Mouse (Mus musculus): ENCODE measurements around the gene Cacna2d3. TPM values are rescaled to one million over a fixed set of nuclear protein-coding genes. Genes with fewer than 3 reads are reported as not detected.

The Cacna2d3 gene
- total and polyA plus RNA-seq, 3 experiments = not detected

DNA sequence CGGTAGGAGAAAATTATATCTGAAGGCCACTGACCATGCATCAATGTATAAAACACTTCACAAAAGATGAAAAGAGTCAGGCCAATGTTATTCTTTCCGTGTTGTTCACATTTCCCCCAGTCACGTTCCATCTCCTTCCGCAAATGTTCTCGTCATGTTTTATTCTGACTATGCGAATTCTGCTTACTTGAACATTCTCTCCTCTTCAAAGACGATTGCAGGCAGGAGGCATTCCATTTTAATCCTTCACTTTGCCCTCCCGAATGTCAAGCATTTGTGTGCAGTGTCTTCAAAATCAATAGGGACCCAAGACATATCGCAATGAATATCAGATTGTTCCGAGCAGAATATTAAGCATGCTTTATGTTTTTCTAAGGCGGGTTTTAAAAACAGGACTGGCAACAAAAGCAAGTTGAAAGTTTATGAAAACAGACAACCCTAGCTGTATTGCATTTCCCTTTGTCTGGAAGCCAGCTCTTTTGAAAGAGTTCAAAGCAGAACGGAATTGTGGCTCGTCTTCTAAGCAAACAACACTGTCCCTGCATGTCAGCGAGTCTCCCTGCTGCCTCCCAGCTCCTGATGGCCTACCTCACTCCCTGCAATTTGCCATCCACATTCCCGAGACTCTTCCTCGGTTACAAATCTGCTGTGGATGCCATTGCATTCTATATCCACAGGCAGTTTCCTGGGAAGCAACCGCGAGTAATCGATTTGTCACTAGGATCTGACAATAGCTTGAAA is 492.5 kb downstream of the Cacna2d3 start:
- no peak overlapping the region for H3K9ac ChIP-seq (ENCODE audit: insufficient read depth, low read depth)
- dilution Hi-C loops (cut with MboI; ENCODE audit: extremely low pct_ligation_motif_present, extremely low pct_unique_long_range_greater_than_20kb, low sequenced_read_pairs) = no loop called here
- no peaks in the 10 kb centered on the region for H3K36me3 ChIP-seq (replicated peaks in 1 of 2; ENCODE audit: control insufficient read depth in 1 of 2, insufficient read depth in 1 of 2, low read length in 1 of 2)
- no peak overlapping the region for H3K27ac ChIP-seq (ENCODE audit: insufficient read depth, low read depth)
- DNase-seq (ENCODE audit: extremely low read depth) = no peak
- no peak overlapping the region for H3K4me2 ChIP-seq (ENCODE audit: insufficient read depth, low read depth, poor library complexity, severe bottlenecking)
- no peak for TF ChIP-seq ZKSCAN1 (IDR thresholded peaks at IDR 0.05; ENCODE audit: borderline replicate concordance, low read depth, low read length)
- H3K27me3 ChIP-seq (replicated peaks) = no peaks in the 10 kb centered on the region
- no peaks in the 10 kb centered on the region for H3K79me2 ChIP-seq (replicated peaks; ENCODE audit: control insufficient read depth, extremely low read depth, insufficient read depth, poor library complexity, severe bottlenecking)
- H3K9me3 ChIP-seq (replicated peaks; ENCODE audit: low read length) = peaks cover 32% of the 10 kb centered on the region
- H3K4me3 ChIP-seq (replicated peaks in 1 of 3; ENCODE audit: low read depth in 2 of 3, low read length in 2 of 3, poor library complexity in 1 of 3) = no peak overlapping the region
- H3K4me1 ChIP-seq (ENCODE audit: control insufficient read depth in 1 of 2, insufficient read depth in 2 of 2) = no peaks in the 10 kb centered on the region
- in situ Hi-C loops (cut with MboI; ENCODE audit: low pct_ligation_motif_present, low pct_unique_long_range_greater_than_20kb, low sequenced_read_pairs) = no loop called here

DNA sequence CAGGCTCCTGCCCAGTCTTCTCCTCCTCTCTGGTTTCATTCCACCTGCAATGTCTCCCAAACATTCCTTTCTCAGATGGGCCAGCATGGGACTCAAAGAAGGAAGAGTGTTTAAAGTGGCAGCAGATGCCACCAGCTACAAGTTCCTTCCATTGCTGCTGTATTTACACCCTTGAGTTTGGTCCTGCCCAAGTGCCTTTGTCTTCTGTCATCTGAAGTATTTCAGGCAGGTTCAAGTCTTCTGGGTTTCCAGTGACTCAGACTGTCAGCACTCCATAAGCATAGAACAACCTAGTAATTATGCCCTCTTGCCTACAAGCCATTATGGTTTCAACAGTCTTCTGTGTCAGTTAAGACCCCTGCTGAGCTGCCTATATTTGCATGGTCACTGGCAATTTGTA is 493.2 kb downstream of the Cacna2d3 start:
- no peak overlapping the region for H3K9ac ChIP-seq (ENCODE audit: insufficient read depth, low read depth)
- H3K36me3 ChIP-seq (replicated peaks in 1 of 2; ENCODE audit: control insufficient read depth in 1 of 2, insufficient read depth in 1 of 2, low read length in 1 of 2) = no peaks in the 10 kb centered on the region
- H3K27ac ChIP-seq (ENCODE audit: insufficient read depth, low read depth) = no peak overlapping the region
- dilution Hi-C loops (cut with MboI; ENCODE audit: extremely low pct_ligation_motif_present, extremely low pct_unique_long_range_greater_than_20kb, low sequenced_read_pairs) (no loop called here), in situ Hi-C loops (cut with MboI; ENCODE audit: low pct_ligation_motif_present, low pct_unique_long_range_greater_than_20kb, low sequenced_read_pairs) (no loop called here)
- H3K4me3 ChIP-seq (replicated peaks in 1 of 3; ENCODE audit: low read depth in 2 of 3, low read length in 2 of 3, poor library complexity in 1 of 3) = no peak overlapping the region
- no peak overlapping the region for H3K4me2 ChIP-seq (ENCODE audit: insufficient read depth, low read depth, poor library complexity, severe bottlenecking)
- DNase-seq (ENCODE audit: extremely low read depth) = no peak
- no peaks in the 10 kb centered on the region for H3K27me3 ChIP-seq (replicated peaks)
- no peaks in the 10 kb centered on the region for H3K4me1 ChIP-seq (ENCODE audit: control insufficient read depth in 1 of 2, insufficient read depth in 2 of 2)
- H3K79me2 ChIP-seq (replicated peaks; ENCODE audit: control insufficient read depth, extremely low read depth, insufficient read depth, poor library complexity, severe bottlenecking) = no peaks in the 10 kb centered on the region
- peaks cover 32% of the 10 kb centered on the region for H3K9me3 ChIP-seq (replicated peaks; ENCODE audit: low read length)
- TF ChIP-seq USF2 (conservative IDR thresholded peaks at IDR 0.05; ENCODE audit: low read depth, low read length) = no peak
- no peak for TF ChIP-seq ZC3H11A (IDR thresholded peaks at IDR 0.05; ENCODE audit: low read depth, low read length)
- TF ChIP-seq CHD1 (IDR thresholded peaks at IDR 0.05; ENCODE audit: low read depth, low read length) = no peak
- no peak for TF ChIP-seq PAX5 (IDR thresholded peaks at IDR 0.05; ENCODE audit: low read length)
- no peak for TF ChIP-seq CHD2 (IDR thresholded peaks at IDR 0.05; ENCODE audit: low read length)
- TF ChIP-seq HCFC1 (IDR thresholded peaks at IDR 0.05; ENCODE audit: low read depth, low read length) = no peak
- no peak for TF ChIP-seq CTCF (conservative IDR thresholded peaks at IDR 0.05 in 1 of 2, IDR thresholded peaks at IDR 0.05 in 1 of 2; ENCODE audit: low read depth in 2 of 2, low read length in 2 of 2)
- TF ChIP-seq NRF1 (IDR thresholded peaks at IDR 0.05; ENCODE audit: low read depth, low read length) = no peak
- TF ChIP-seq EP300 (IDR thresholded peaks at IDR 0.05; ENCODE audit: low read length) = no peak
- no peak for TF ChIP-seq TBP (conservative IDR thresholded peaks at IDR 0.05; ENCODE audit: low read depth, low read length)

DNA sequence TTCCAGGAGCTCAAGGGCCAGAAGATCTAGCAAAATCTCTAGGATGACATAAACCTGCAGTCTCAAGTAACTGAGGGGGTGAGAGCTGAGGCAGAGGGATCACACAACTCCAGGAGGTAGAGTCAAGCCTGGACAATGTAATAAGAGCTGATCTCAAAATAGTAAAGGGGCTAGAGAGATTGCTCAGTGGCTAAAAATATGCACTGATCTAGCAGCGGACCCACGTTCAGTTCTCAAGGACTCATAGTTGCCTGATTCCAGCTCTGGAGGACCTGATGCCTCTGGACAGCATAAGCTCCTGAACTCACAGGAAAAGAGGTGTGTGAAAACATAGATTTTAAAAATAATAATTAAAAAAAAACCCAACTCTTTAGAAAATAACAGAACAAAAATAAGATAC is 493.7 kb downstream of the Cacna2d3 start:
- no peak for DNase-seq (ENCODE audit: extremely low read depth)
- Histone ChIP-seq H3K9me3 (replicated peaks; ENCODE audit: low read length) (peaks cover 30% of the 10 kb centered on the region), H3K27ac (ENCODE audit: insufficient read depth, low read depth) (no peak overlapping the region), H3K36me3 (replicated peaks in 1 of 2; ENCODE audit: control insufficient read depth in 1 of 2, insufficient read depth in 1 of 2, low read length in 1 of 2) (no peaks in the 10 kb centered on the region), H3K79me2 (replicated peaks; ENCODE audit: control insufficient read depth, extremely low read depth, insufficient read depth, poor library complexity, severe bottlenecking) (no peaks in the 10 kb centered on the region), H3K4me2 (ENCODE audit: insufficient read depth, low read depth, poor library complexity, severe bottlenecking) (no peak overlapping the region), H3K9ac (ENCODE audit: insufficient read depth, low read depth) (no peak overlapping the region), H3K27me3 (replicated peaks) (no peaks in the 10 kb centered on the region), H3K4me1 (ENCODE audit: control insufficient read depth in 1 of 2, insufficient read depth in 2 of 2) (no peaks in the 10 kb centered on the region), H3K4me3 (replicated peaks in 1 of 3; ENCODE audit: low read depth in 2 of 3, low read length in 2 of 3, poor library complexity in 1 of 3) (no peak overlapping the region)
- TF ChIP-seq MEF2A (IDR thresholded peaks at IDR 0.05; ENCODE audit: borderline replicate concordance, low read depth, low read length) = no peak
- no peak for TF ChIP-seq POLR2A (IDR thresholded peaks at IDR 0.05; ENCODE audit: low read depth, low read length)
- no peak for TF ChIP-seq RCOR1 (conservative IDR thresholded peaks at IDR 0.05; ENCODE audit: low read depth, low read length)
- TF ChIP-seq POLR2AphosphoS2 (IDR thresholded peaks at IDR 0.05; ENCODE audit: low read depth, low read length) = no peak
- no peak for TF ChIP-seq E2F4 (IDR thresholded peaks at IDR 0.05; ENCODE audit: insufficient replicate concordance, low read depth, low read length)
- TF ChIP-seq NELFE (IDR thresholded peaks at IDR 0.05; ENCODE audit: low read depth, low read length) = no peak
- TF ChIP-seq ZNF384 (IDR thresholded peaks at IDR 0.05; ENCODE audit: low read depth, low read length) = no peak
- TF ChIP-seq TCF12 (IDR thresholded peaks at IDR 0.05; ENCODE audit: low read depth, low read length) = no peak
- no peak for TF ChIP-seq BHLHE40 (IDR thresholded peaks at IDR 0.05; ENCODE audit: low read depth, low read length)
- TF ChIP-seq MXI1 (IDR thresholded peaks at IDR 0.05; ENCODE audit: low read depth, low read length) = no peak
- TF ChIP-seq SMC3 (IDR thresholded peaks at IDR 0.05; ENCODE audit: low read depth, low read length) = no peak
- no peak for TF ChIP-seq USF1 (IDR thresholded peaks at IDR 0.05; ENCODE audit: low read depth, low read length)
- dilution Hi-C loops (cut with MboI; ENCODE audit: extremely low pct_ligation_motif_present, extremely low pct_unique_long_range_greater_than_20kb, low sequenced_read_pairs) = no loop called here
- in situ Hi-C loops (cut with MboI; ENCODE audit: low pct_ligation_motif_present, low pct_unique_long_range_greater_than_20kb, low sequenced_read_pairs) = no loop called here

Data from CH12.LX (cell line).